Mouse (Mus musculus) gastrocnemius, postnatal 36 days (tissue): ENCODE results near the gene Vac14. TPM values are rescaled to one million over a fixed set of nuclear protein-coding genes. Genes with fewer than 3 reads are reported as not detected.

Experiments used
- DNase-seq, 2 experiments: peaks; one replicate each; pipeline ENCODE4 v3.0.0; 2022
- intact Hi-C: fragments of 180-260 bp; cut with DNase I; formaldehyde crosslinking; loops from one replicate; pipeline ENCODE4 v1.15.1; 2025
- total RNA-seq, 2 experiments: library from RNA; stranded (reverse); gene quantifications; 2 replicates each; pipeline ENCODE4 v1.2.3; 2021

Vac14 gene
- total RNA-seq, 2 experiments from 2014 or later: 15.8 to 16.0 TPM

DNA sequence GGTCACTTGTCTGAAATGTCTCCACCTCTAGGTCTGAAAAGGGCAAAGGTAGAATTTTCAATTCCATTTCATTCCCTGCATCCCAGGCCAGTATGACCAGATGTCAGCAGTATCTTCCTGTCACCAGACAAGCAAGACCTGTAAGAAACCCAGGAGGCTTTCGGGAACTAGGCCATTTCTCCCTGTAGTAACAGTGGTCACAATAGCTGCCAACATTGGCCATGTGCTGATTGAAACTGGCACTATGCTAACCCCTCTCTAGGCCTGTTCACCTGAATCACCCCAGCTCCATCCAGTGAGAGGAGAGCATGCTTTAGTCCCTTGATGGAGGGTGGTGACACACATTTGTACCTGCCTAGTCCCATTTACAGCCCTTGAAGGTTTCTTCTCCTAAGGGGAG is 56.2 kb downstream of the Vac14 start:
- intact Hi-C loops: no loop called here
- no peak for DNase-seq

- intact Hi-C loops: loop anchor here (5.0 kb wide), 1 partner anchor 41 kb away; no protein-coding TSS in a partner anchor
- DNase-seq: peak; percentile 24 to 41
Measured at GRCm38 (mm10) chr8:110676702-110677101, 58.3 kb downstream of the Vac14 start.

DNA sequence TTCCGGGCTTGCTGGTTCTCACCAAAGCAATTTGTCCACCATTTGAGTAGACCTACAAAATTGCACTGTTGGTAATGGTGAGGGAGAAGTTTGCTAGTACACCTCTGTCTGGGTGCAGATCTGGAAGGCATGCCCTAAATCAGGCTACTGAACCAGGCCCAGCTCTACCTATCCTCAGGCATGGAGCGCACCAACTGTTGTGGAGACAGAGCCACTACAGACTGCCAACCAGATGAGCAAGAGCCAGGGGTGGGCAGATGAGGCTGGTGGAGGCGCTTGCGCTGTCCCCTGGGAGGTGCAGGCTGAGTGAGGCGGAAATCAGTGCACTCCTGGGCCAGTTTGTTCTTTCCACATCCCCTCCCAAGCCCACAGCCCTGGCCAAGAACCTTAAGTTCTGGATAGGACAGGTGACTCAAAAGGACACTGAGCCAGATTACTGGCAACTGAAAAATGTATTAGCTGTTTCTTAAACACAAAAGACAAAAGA is 58.8 kb downstream of the Vac14 start:
- peak in 1 of 2 experiments; percentile 42 for DNase-seq
- intact Hi-C loops: loop anchor here (5.0 kb wide), 1 partner anchor 40 kb away; no protein-coding TSS in a partner anchor

DNA sequence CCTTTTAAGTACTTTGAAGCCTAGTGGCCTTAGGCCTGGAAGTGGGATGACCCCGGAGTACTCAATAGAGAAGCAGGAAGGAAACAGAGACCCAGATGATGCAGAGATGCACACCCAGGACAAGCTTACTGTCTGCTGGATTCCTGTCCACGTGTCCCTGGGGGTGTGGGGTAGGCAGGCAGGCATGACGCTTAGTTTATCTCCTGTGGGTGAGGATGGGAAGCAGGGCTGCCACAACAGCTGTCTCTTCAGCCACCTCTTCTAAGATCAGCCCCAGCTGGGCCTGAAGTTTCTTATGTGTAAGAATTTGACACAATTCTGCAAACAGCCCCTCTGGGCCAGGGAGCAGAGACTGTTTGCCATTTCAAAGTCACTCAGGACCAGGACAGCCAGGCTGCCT is 60.6 kb downstream of the Vac14 start:
- intact Hi-C loops: loop anchor here (5.0 kb wide), 1 partner anchor 38 kb away; no protein-coding TSS in a partner anchor
- no peak for DNase-seq

DNA sequence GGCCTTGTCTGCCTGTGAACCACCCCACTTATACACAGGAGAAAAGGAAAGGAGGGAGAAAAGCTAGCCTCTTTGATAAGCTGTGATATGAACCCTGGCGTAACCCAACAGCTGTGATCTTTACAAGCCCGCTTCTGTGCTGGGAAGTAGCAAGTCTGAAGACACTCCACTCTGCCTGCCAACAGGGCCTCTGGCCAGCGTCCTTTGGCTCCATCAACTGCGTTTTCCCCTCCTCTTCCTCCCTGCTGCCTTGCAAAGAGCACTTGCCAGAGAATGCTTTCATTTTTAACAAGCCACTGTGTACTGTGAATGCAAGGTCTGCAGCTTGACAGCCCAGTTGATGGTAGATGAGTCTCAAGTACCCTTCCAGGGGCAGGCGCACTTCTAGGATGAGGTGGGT is 69.3 kb downstream of the Vac14 start:
- intact Hi-C loops: no loop called here
- DNase-seq: peak; percentile 73 to 80

DNA sequence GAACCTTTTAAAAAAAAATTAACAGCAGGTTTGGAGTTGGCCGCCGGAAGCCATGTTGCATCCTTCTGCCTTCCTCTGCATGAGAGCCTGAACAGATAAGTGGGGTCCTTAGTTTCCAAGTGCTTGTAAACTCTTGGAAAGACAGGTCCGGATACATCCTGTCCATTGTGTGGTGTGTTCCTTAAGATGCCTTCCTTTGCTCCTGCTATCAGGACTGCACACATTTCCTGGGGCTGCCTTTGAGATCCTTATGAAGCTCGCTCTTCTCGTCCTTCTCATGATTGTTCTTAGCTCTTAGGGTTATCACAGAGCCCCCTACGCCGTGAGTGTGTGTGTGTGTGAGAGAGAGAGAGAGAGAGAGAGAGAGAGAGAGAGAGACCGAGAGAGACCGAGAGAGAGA is 71.6 kb downstream of the Vac14 start:
- no peak for DNase-seq
- intact Hi-C loops: no loop called here

GRCm38 (mm10) chr8:110694226-110694625 is 75.8 kb downstream of the Vac14 start:
- intact Hi-C loops: no loop called here

DNA sequence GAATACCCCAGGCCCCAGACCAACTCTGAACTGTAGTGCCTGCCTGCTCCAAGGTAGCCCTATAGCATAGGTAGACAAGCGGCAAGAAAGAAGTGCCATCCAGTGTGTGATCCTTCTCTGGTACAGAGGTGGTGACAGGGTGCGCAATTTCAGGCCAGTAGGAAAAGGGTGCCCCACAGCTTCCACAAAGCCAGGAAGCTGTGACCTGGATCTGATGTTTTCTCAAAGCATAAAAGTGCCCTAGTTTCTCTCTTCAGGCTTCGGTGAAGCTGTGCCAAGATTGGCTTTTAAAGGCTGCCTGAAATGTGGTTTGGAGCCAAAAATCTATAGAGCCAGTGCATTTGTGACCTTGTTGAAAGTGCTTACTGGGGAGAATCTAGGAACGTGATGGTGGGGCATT is 76.4 kb downstream of the Vac14 start:
- DNase-seq: no peak
- intact Hi-C loops: no loop called here

More at GRCm38 (mm10) chr8:110694226-110694625, 75.8 kb downstream of the Vac14 start:
- no peak for DNase-seq

GRCm38 (mm10) chr8:110695431-110695830 is 77.0 kb downstream of the Vac14 start:
- intact Hi-C loops: no loop called here

DNA sequence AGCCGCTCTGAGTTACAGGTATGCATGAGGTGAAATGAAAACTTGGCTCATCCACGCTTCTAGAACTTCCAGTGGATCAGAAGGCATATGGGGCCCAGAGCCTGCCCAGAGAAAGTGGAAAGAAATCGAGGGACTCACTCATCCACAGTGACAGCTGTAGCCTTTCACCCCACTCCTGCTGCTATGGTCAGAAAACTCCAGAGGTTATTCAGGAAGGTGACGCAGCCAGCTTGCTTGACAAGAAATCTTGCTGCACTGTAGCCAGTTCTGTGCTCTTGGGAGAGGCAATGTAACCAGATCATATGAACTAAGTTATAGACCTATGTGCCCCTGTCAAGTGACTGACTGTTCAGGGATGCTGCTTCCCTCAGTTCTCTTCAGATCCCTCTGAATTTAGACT is 77.7 kb downstream of the Vac14 start:
- intact Hi-C loops: no loop called here
- no peak for DNase-seq

More at GRCm38 (mm10) chr8:110695431-110695830, 77.0 kb downstream of the Vac14 start:
- no peak for DNase-seq

- no peak for DNase-seq
- intact Hi-C loops: no loop called here
Measured at GRCm38 (mm10) chr8:110697571-110697970, 79.2 kb downstream of the Vac14 start.

- DNase-seq: no peak
- intact Hi-C loops: no loop called here
Measured at GRCm38 (mm10) chr8:110698098-110698497, 79.7 kb downstream of the Vac14 start.

- intact Hi-C loops: no loop called here
- DNase-seq: no peak
Measured at GRCm38 (mm10) chr8:110699501-110699900, 81.1 kb downstream of the Vac14 start.

- intact Hi-C loops: no loop called here
- no peak for DNase-seq
Measured at GRCm38 (mm10) chr8:110700561-110700960, 82.2 kb downstream of the Vac14 start.

DNA sequence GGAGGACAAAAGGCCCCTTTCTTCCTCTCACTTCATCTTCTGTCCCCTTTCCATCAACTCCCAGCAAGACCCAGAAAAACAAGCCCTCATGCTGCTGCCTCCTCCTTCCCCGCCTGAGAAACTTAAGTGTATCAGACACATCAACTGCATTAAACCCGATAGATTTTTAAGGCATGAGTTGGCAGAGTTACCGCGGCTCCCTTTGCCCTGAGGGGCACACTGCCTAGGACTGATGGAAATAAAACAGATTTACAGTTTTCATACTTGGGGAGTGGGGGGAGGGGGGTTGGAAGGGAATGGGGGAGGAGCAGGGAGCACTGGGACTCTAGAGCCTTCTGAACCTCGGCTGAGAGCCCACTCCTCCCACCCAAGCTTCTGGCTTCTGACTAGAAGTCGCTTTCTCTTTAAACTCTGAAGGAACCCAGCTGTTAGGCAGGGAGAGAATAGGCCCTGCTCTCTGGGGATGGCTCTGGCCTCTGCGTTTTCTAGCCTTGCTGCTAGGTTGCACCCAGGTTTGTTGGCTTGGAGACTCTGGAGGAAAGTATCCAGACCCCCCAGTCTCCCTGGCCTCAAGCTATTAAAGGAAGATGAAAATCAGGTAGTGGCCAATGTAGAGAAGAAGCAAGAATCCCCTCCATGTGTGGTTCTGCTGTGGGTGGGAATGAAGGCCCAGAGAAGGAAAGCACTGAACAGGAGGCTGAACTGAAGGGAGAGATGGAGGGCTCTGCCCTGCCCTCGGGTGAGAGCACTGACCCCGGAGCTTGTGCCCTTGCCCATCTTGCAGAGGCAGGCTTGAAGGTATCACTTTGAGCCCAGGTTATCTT is 84.5 kb downstream of the Vac14 start:
- intact Hi-C loops: no loop called here
- no peak for DNase-seq

DNA sequence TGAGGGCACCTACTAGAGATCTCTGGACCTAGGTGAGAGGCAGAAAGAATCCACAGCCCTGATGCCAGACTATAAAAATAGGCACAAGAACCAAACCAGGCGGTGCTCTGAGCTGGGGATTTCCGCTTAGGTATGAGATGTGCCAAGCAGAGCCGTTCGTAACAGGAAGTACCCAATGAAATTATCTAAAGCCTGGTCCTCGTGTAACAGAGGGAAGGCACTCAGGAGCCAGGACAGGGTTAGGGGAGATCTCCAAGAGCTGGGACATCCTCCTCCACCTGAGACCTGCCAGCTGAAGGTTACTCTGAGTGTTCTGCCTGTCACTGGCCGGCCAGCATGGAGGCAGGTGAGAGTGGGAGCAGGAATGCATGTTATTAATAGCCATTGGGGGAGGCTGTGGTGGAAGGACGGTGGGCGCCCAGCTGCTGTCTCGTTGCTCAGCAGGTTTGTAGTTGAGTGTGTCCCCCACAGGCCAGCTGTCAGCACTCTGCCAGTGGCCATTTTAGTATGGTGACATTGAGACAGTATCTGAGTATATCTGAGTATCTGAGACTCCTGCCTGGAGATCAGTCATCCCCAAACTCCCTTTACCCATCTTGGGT is 85.2 kb downstream of the Vac14 start:
- no peak for DNase-seq
- intact Hi-C loops: no loop called here

- intact Hi-C loops: no loop called here
- DNase-seq: no peak
Measured at GRCm38 (mm10) chr8:110704103-110704502, 85.7 kb downstream of the Vac14 start.

DNA sequence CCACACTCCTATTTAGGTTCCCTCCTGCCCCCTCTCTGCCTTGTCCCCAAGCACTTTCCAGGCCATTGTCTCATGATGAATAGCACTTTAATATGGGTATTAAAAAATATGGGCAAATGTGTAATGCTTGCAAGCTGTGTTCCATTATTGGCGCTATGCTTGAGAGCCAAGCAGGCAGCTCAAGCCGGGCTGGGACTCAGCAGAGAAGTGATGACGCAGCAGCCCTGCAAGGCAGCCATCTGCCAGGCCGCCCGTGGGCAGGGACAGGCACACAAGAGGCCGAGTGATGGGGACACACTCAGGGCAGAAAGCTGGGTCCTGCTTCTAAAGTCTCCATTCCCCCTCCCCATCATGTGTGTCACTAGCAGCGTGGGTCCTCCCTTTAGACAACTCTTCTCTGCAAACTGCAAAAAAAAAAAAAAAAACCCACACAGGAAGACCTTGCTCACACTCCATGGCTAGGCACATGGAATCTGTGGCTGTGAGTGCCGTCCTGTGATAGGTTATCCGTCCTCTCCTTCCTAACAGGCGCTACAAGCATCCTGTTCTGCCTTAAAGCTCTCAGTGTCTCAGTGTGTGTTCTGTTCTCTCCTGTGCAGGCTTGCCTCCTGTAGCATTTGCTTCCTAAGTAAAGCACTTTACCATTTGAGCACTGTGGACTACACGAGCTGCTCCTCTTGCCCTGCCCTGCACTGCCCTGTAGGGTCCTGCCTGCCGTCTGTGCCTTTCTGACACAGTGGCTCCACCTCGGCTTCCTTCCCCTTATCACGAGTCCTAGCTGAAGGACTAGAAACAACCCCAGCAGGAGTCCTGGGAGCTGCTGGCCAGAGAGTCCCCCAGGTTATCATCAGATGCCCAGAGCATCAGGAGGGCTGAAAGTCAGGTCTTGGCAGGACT is 87.3 kb downstream of the Vac14 start:
- intact Hi-C loops: no loop called here
- no peak for DNase-seq

DNA sequence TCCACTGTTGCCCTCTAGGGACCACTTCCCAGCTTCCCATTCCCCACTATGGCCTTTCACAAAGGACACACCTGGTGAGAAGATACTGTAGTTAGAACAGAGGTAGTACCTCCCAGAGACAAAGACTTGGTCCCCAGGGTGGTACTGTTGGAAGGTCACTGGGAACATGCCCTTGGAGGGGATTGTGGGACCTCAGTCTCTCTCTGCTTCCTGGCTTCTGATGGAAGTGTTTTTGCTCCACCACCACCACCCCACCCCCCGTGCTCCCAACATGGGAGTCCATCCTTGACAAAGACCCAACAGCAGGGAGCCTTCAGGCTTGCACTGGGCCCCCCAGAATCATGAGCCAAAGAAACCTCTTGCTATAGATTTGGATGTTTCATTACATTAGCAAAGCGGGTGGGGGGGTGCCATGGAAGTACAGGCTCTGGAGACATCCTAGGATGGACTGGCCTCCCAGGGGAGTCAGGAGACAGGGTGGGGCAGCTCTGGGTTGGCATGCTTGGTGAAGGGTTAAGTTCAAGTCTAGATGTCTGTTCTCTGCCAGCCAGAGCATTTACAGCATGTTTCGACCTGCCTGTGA is 88.0 kb downstream of the Vac14 start:
- intact Hi-C loops: no loop called here
- DNase-seq: no peak

- no peak for DNase-seq
- intact Hi-C loops: no loop called here
Measured at GRCm38 (mm10) chr8:110708429-110708828, 90.0 kb downstream of the Vac14 start.
